Mouse (Mus musculus): Measurements from ENCODE around the gene Dhdh. TPM values are rescaled to one million over a fixed set of nuclear protein-coding genes. Genes with fewer than 3 reads are reported as not detected.
"Not testable (repeated sequence)": the region's sequence is repeated elsewhere in the genome, so short reads cannot be mapped to it uniquely, and the experiment has no call there.

The Dhdh gene
- polyA plus RNA-seq, 1 experiment from 2014 or later = 3.4 TPM

DNA sequence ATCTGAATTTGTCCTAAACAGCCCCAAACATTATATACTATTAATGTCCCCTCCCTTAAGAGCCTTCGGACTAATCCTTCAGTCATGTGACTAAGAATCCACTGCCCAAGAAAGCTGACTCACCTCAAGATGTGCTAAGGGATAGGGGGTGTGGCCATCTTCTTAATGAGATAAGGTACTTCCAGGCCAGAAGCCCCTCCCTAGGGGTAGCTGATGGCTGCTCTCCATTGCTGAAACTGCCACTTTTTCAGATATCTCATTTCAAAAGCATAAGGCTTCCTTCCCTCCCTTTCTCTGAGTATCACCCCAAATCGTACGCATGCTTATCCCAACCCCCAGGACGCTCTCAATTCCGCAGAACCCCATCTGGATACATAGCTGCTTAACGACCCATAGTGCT lies 20.0 kb upstream of the Dhdh start:
- Histone ChIP-seq H3K27me3 (no peaks in the 10 kb centered on the region), H3K4me2 (replicated peaks) (peak overlapping the region; percentile 80), H3K9me3 (replicated peaks) (no peaks in the 10 kb centered on the region), H3K4me3 (0 out of 2 replicates have a peak overlapping the region, but pooled peaks have one; percentile 61), H3K36me3 (peaks cover 19% of the 10 kb centered on the region), H3K9ac (no peak overlapping the region), H3K27ac (no peak overlapping the region), H3K4me1 (peaks cover 13% of the 10 kb centered on the region)
- ATAC-seq (ENCODE audit: low FRiP score) = no peak
- WGBS = 88% methylated on average over 6 of the region's 6 CpGs

DNA sequence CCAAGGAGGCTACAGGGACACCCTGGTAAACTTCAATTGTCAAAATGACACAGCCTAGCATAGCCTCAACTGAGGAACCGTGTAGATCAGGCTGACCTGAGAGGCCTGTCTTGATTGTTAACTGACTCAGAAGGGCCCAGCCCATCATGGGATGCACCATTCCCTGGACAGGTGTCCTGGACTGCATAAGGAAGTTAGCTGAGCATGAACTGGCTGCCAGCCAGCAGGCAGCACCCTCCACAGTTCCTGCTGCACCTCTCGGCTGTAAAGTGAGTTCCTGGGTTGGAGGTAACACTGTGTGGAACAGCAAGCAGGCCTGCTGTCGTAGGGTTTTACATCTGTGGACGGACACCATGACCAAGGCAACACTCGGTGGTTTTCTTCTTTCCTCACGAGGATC lies 19.0 kb upstream of the Dhdh start:
- H3K4me3 ChIP-seq = no peak overlapping the region
- 88% methylated on average over 6 of the region's 6 CpGs for WGBS
- H3K4me1 ChIP-seq = peaks cover 13% of the 10 kb centered on the region
- no peak overlapping the region for H3K4me2 ChIP-seq (replicated peaks)
- H3K27me3 ChIP-seq = no peaks in the 10 kb centered on the region
- H3K9me3 ChIP-seq (replicated peaks) = no peaks in the 10 kb centered on the region
- no peak overlapping the region for H3K27ac ChIP-seq
- no peak for ATAC-seq (ENCODE audit: low FRiP score)
- no peak overlapping the region for H3K9ac ChIP-seq
- H3K36me3 ChIP-seq = peaks cover 24% of the 10 kb centered on the region

DNA sequence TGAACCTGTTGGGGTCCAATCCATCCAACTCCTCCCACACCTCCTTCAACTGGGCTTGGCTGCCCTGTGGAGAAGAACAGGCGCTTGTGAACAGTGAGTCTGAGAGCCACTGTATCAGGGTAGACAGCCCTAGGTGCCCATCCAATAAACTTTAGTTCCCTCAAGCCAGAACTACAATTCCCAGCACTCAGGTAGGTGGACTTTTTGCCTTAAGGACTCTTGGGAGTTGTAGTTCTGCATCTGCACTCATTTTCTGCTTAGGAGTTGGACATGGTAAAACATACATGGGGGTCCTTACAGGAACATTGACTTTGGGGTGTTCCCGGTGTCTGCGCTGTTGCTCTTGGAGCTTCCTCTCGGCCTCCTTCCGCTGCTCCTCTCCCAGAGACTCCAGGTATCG lies 9.8 kb upstream of the Dhdh start:
- Histone ChIP-seq H3K4me2 (replicated peaks) (no peak overlapping the region), H3K4me3 (no peak overlapping the region), H3K9me3 (replicated peaks) (no peaks in the 10 kb centered on the region), H3K27ac (no peak overlapping the region), H3K36me3 (peaks cover 84% of the 10 kb centered on the region), H3K9ac (no peak overlapping the region), H3K4me1 (no peaks in the 10 kb centered on the region), H3K27me3 (no peaks in the 10 kb centered on the region)
- no peak for ATAC-seq (ENCODE audit: low FRiP score)
- WGBS = 95% methylated on average over 6 of the region's 6 CpGs

DNA sequence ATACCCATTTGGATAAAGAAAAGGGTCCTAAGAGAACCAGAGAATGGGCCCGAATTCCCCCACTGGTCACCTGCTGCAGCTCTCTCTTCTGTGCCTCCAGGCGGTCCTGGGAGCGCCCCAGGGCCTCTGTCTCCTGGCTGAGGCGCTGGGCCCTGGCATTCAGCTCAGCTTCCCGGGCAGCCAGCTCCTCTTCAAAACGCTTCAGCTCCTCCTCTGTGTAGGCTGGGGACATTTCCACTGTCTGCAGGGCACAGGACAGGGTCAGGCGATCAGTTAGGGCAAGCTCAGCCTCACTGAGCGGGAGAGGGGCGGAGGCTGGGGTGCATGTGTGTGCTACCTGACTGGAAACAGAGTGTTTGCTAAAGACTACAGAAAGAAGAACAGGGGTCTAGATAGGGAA lies 5.9 kb upstream of the Dhdh start:
- Histone ChIP-seq H3K27ac (no peak overlapping the region), H3K9ac (no peak overlapping the region), H3K4me3 (no peak overlapping the region), H3K9me3 (replicated peaks) (no peaks in the 10 kb centered on the region), H3K4me1 (peaks cover 9% of the 10 kb centered on the region), H3K27me3 (no peaks in the 10 kb centered on the region), H3K4me2 (replicated peaks) (no peak overlapping the region), H3K36me3 (peaks cover 67% of the 10 kb centered on the region)
- no peak for ATAC-seq (ENCODE audit: low FRiP score)
- 86% methylated on average over 9 of the region's 9 CpGs for WGBS

DNA sequence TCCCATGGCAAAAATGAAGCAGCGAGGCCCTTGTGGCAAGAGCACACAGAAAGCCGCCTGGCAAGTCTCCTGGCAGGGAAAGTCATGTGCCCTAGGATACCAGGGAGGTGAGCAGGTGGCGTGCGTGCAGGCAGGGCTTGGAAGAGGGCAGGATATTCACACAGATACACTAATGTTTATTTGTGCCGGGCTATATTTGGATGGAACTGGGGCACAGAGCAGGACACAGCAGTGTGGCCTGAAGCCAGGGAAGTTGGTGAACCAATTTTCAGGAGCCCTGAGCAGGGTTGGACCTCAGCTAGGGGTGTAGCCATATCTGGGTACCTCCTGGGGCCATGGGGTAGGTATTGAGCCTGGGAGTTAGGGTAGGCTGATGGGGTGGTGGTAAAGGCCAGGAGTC lies 4.3 kb upstream of the Dhdh start:
- Histone ChIP-seq H3K4me2 (replicated peaks) (no peak overlapping the region), H3K4me3 (no peak overlapping the region), H3K27me3 (no peaks in the 10 kb centered on the region), H3K9ac (no peak overlapping the region), H3K36me3 (peaks cover 51% of the 10 kb centered on the region), H3K9me3 (replicated peaks) (no peaks in the 10 kb centered on the region), H3K4me1 (peaks cover 18% of the 10 kb centered on the region), H3K27ac (no peak overlapping the region)
- WGBS = 97% methylated on average over 5 of the region's 5 CpGs
- no peak for ATAC-seq (ENCODE audit: low FRiP score)

DNA sequence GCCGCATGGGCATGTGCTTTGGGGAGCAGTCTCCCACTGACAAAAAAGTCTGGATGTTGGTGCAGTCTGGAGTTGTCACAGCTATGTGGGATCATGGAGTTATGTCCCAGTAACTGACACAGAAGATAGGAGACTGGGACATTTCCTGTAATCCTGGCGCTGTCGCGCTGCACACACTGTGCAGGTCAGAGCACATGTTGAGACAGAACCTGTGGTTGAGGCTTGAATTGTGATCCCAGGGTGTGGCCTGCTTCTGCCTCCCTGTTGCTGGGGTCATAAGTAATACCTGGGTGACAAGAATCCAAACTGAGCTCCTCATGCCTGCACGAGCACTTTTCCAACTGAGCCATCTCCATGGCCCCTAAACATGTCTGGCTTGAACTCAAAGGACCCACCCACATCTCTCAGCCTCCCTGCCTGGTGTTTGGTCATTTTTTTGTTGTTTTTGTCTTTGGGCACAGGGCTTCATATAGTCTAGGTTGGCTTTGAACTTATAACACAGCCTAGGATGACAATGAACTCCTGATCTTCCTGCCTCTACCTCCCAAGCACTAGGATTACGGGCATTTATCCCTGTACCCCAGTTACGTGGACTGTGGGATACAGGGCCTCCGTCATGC lies 3.7 kb upstream of the Dhdh start:
- Histone ChIP-seq H3K27ac (no peak overlapping the region), H3K4me2 (replicated peaks) (no peak overlapping the region), H3K9ac (no peak overlapping the region), H3K36me3 (peaks cover 45% of the 10 kb centered on the region), H3K9me3 (replicated peaks) (no peaks in the 10 kb centered on the region), H3K4me1 (peaks cover 21% of the 10 kb centered on the region), H3K27me3 (no peaks in the 10 kb centered on the region), H3K4me3 (no peak overlapping the region)
- WGBS = 94% methylated on average over 8 of the region's 8 CpGs
- no peak for ATAC-seq (ENCODE audit: low FRiP score)

DNA sequence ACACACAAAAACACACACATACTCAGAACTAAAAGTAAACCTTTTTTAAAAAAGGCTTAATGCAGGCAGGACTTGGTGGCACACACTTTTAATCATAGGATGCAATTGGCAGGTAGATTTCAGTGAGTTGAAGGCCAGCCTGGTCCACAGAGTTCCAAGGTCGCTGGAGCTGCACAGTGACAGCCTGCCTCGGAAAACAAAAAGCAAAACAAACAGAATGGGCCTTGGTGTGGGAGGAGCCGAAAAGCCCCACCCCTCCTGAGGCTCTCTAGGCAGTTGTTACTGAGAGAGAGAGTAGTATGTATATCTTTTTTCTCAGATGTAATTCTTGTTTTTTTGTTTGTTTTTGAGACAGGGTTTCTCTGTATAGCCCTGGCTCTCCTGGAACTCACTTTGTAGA lies 2.7 kb upstream of the Dhdh start:
- no peak overlapping the region for H3K4me3 ChIP-seq
- H3K4me2 ChIP-seq (replicated peaks) = no peak overlapping the region
- no peaks in the 10 kb centered on the region for H3K27me3 ChIP-seq
- 18% methylated on average over 3 of the region's 3 CpGs for WGBS
- H3K9ac ChIP-seq = no peak overlapping the region
- H3K4me1 ChIP-seq = peaks cover 21% of the 10 kb centered on the region
- H3K36me3 ChIP-seq = peaks cover 35% of the 10 kb centered on the region
- ATAC-seq (ENCODE audit: low FRiP score) = no peak
- H3K9me3 ChIP-seq (replicated peaks) = no peaks in the 10 kb centered on the region
- H3K27ac ChIP-seq = no peak overlapping the region

DNA sequence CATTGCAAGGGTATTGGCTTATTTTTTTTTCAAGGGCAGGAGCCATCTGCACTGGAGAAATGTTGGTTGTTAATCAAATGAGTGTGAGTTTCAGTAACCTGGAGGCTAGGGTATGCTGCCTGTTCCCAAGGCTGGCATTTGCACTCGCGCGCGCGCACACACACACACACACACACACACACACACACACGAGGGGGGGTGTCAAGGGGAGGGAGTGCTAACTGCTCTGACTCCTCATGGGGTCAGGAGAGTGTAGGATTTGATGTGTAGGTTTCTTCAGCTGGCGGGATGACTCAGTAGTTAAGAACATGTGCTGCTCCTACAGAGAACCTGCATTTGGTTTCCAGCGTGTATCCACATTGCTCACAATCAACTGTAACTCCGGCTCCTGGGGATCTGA lies 2.2 kb upstream of the Dhdh start:
- H3K36me3 ChIP-seq = peaks cover 33% of the 10 kb centered on the region
- no peak for ATAC-seq (ENCODE audit: low FRiP score)
- WGBS = 52% methylated on average over 9 of the region's 9 CpGs

DNA sequence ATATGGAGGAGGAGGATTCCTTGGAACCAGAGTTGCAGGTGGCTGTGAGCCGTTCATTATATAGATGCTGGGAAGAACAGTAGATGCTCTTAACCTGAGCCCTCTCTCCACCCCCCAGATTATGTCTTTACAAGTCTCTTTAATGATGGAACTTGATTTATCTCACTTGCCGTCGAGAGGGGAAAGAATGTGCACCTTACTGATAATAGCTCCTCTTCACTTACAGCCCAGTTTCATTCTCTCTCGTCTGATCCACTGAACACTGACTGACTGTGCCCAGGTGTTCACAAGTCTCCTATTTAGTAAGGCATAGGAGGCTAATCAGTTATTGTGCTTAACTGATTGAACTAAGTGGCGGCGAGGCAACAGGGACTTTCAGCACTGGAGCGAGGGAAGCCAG lies 973 bp upstream of the Dhdh start:
- Histone ChIP-seq H3K9ac (no peak overlapping the region), H3K9me3 (replicated peaks) (no peaks in the 10 kb centered on the region), H3K27me3 (no peaks in the 10 kb centered on the region), H3K36me3 (peaks cover 22% of the 10 kb centered on the region), H3K4me3 (no peak overlapping the region), H3K4me1 (peaks cover 21% of the 10 kb centered on the region), H3K27ac (no peak overlapping the region), H3K4me2 (replicated peaks) (no peak overlapping the region)
- ATAC-seq (ENCODE audit: low FRiP score) = no peak
- WGBS = 84% methylated on average over 7 of the region's 7 CpGs

More for the DNA sequence above, 2.2 kb upstream of the Dhdh start:
- no peaks in the 10 kb centered on the region for H3K27me3 ChIP-seq
- H3K9ac ChIP-seq = peak overlapping the region; percentile 3; the same call in 1 of the 2 replicates
- H3K4me3 ChIP-seq = no peak overlapping the region
- H3K4me1 ChIP-seq = peaks cover 21% of the 10 kb centered on the region
- no peaks in the 10 kb centered on the region for H3K9me3 ChIP-seq (replicated peaks)
- H3K27ac ChIP-seq = no peak overlapping the region
- H3K4me2 ChIP-seq (replicated peaks) = no peak overlapping the region

DNA sequence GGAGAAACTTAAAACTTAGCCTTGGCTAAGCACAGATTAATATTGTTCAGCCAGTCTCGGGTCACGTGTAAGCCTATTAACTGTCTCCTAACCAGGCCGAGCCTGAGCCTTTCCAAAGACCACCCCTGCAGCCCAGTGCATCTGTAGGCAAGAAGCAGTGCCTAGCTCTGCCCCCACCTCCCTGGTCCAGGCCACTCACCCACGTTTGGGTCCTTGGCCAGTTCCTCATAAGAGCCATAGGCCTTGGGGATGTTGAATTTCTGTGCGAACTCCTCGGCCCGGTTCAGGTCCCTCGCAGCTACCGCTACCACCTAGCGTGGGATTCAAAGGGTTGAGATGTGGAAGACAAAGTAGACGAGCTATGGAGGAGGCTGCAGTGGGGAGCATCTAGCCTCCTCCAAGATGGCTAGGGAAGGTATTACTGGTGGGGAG lies 728 bp downstream of the Dhdh start:
- peak overlapping the region; percentile 45 for H3K27ac ChIP-seq
- peak; percentile 62 for ATAC-seq (ENCODE audit: low FRiP score)
- H3K9me3 ChIP-seq (replicated peaks) = no peaks in the 10 kb centered on the region
- H3K9ac ChIP-seq = peak overlapping the region; percentile 58
- H3K27me3 ChIP-seq = no peaks in the 10 kb centered on the region
- peaks cover 5% of the 10 kb centered on the region for H3K36me3 ChIP-seq
- H3K4me3 ChIP-seq = peak overlapping the region; percentile 40
- WGBS = 27% methylated on average over 11 of the region's 11 CpGs
- H3K4me2 ChIP-seq (replicated peaks) = peak overlapping the region; percentile 68
- H3K4me1 ChIP-seq = peaks cover 21% of the 10 kb centered on the region

DNA sequence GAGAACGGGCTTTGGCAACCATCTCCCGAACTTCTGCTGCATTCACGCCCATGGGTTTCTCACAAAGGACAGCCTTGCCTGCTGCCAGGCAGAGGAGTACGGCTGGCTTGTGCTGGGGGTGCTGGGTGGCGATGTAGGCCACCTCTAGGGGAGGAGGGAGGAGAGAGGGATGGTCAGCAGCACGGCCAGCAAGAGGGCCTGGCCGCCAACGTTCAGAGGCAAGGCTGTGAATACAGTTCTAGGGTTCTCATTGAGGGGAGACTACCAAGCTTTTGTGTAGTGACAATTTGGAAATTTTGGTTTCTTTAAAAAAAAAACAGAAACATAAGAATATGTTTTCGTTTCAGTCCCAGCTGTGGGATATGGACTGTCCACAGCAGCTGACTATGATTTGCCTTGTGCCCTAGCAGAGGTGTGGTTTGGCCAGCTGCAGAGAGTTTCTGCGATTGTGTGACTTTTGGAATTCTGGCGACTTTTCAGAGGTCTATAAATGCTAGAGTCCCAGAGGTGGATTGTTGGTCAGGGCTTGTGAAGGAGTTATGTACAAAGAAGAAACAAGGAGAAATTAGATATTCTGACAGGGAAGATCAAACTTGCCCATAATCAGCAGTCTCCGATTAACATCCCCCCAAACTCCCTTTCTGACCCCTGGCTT lies 1.7 kb downstream of the Dhdh start, which contains the start of gene Gm45808:
Gene Gm45808 (minus strand): TSS at position 51 of the 655 bp plus-strand sequence.
- Histone ChIP-seq H3K27ac (peak within 1 kb of the TSS; percentile 45; the same call in 1 of the 2 replicates), H3K36me3 (no peaks in the 10 kb centered on the region), H3K9me3 (replicated peaks) (no peaks in the 10 kb centered on the region), H3K4me2 (replicated peaks) (no peak within 1 kb of the TSS), H3K27me3 (no peaks in the 10 kb centered on the region), H3K4me3 (no peak within 1 kb of the TSS), H3K4me1 (peaks cover 21% of the 10 kb centered on the region), H3K9ac (no peak within 1 kb of the TSS)
- 81% methylated on average over 12 of the region's 12 CpGs for WGBS
- ATAC-seq (ENCODE audit: low FRiP score) = no peak

DNA sequence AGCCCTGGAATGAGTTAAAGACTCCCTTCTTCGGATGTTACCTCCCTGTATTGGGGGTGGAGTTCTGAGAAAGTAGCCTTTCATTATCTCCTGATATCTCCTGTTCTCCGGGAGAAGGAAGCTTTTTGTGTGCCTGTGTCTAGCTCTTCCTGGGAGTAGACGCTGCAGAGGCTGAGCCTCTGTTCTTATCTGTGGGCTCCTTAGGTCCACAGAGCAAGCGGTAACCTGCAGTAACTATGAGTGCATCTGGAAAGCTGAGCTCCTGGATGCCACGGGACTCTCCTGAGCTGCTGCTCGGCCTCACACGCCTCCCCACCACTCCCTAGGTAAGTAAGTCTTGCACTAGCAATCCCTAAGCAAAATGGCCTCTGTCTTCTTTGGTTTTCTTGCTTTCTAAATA lies 2.4 kb downstream of the Dhdh start:
- no peak overlapping the region for H3K27ac ChIP-seq

DNA sequence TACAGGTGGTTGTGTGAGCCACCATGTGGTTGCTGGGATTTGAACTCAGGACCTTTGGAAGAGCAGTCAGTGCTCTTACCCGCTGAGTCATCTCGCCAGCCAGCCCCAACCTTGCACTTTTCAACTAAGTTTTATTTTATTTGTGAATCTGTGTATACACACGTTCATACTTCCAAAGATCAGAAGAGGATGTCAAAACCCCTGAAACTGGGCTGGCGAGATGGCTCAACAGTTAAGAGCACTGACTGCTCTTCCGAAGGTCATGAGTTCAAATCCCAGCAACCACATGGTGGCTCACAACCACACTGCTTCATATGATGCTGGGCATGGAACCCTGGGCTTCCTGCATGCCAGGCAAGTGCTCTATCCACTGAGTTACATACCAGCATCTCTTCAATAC lies 3.6 kb downstream of the Dhdh start:
- H3K9ac ChIP-seq; H3K9me3 ChIP-seq (replicated peaks); ATAC-seq (ENCODE audit: low FRiP score); H3K27ac ChIP-seq; H3K27me3 ChIP-seq; H3K36me3 ChIP-seq; H3K4me2 ChIP-seq (replicated peaks); H3K4me3 ChIP-seq: not testable (repeated sequence)
- H3K4me1 ChIP-seq = peaks cover 11% of the 10 kb centered on the region
- WGBS = 92% methylated on average over 5 of the region's 5 CpGs

More for the DNA sequence above, 2.4 kb downstream of the Dhdh start:
- ATAC-seq (ENCODE audit: low FRiP score) = no peak
- no peaks in the 10 kb centered on the region for H3K9me3 ChIP-seq (replicated peaks)
- no peaks in the 10 kb centered on the region for H3K27me3 ChIP-seq
- peaks cover 18% of the 10 kb centered on the region for H3K4me1 ChIP-seq
- no peaks in the 10 kb centered on the region for H3K36me3 ChIP-seq
- no peak overlapping the region for H3K9ac ChIP-seq
- no peak overlapping the region for H3K4me2 ChIP-seq (replicated peaks)
- 82% methylated on average over 7 of the region's 7 CpGs for WGBS
- H3K4me3 ChIP-seq = no peak overlapping the region
